Mouse (Mus musculus): ENCODE results near the gene Igf2bp1. TPM values are rescaled to one million over a fixed set of nuclear protein-coding genes. Genes with fewer than 3 reads are reported as not detected.

Igf2bp1 gene
- polyA plus RNA-seq, 1 experiment: 33.4 TPM

GRCm38 (mm10) chr11:95990431-95990830, 15.3 kb downstream of the Igf2bp1 start:
- TF ChIP-seq GATA1 (IDR thresholded peaks at IDR 0.05; ENCODE audit: low read length): no peak

- no peak for TF ChIP-seq GATA1 (IDR thresholded peaks at IDR 0.05; ENCODE audit: low read length)
Measured at GRCm38 (mm10) chr11:95989864-95990263, 15.9 kb downstream of the Igf2bp1 start.

- TF ChIP-seq GATA1 (IDR thresholded peaks at IDR 0.05; ENCODE audit: low read length): no peak
Measured at GRCm38 (mm10) chr11:95988533-95988932, 17.2 kb downstream of the Igf2bp1 start.

GRCm38 (mm10) chr11:95987854-95988447, 17.8 kb downstream of the Igf2bp1 start:
- TF ChIP-seq GATA1 (IDR thresholded peaks at IDR 0.05; ENCODE audit: low read length): no peak

- TF ChIP-seq GATA1 (IDR thresholded peaks at IDR 0.05; ENCODE audit: low read length): no peak
Measured at GRCm38 (mm10) chr11:95982475-95982874, 23.3 kb downstream of the Igf2bp1 start.

- TF ChIP-seq GATA1 (IDR thresholded peaks at IDR 0.05; ENCODE audit: low read length): no peak
Measured at GRCm38 (mm10) chr11:95981804-95982203, 23.9 kb downstream of the Igf2bp1 start.

- no peak for TF ChIP-seq GATA1 (IDR thresholded peaks at IDR 0.05; ENCODE audit: low read length)
Measured at GRCm38 (mm10) chr11:95980762-95981418, 24.9 kb downstream of the Igf2bp1 start.

- TF ChIP-seq GATA1 (IDR thresholded peaks at IDR 0.05; ENCODE audit: low read length): no peak
Measured at GRCm38 (mm10) chr11:95978487-95978886, 27.3 kb downstream of the Igf2bp1 start.

- TF ChIP-seq GATA1 (IDR thresholded peaks at IDR 0.05; ENCODE audit: low read length): no peak
Measured at GRCm38 (mm10) chr11:95976290-95976689, 29.4 kb downstream of the Igf2bp1 start.

- no peak for TF ChIP-seq GATA1 (IDR thresholded peaks at IDR 0.05; ENCODE audit: low read length)
Measured at GRCm38 (mm10) chr11:95975694-95976093, 30.0 kb downstream of the Igf2bp1 start.

GRCm38 (mm10) chr11:95973187-95973586, 32.6 kb downstream of the Igf2bp1 start:
- TF ChIP-seq GATA1 (IDR thresholded peaks at IDR 0.05; ENCODE audit: low read length): no peak

GRCm38 (mm10) chr11:95963304-95963703, 42.4 kb downstream of the Igf2bp1 start:
- TF ChIP-seq GATA1 (IDR thresholded peaks at IDR 0.05; ENCODE audit: low read length): no peak

- no peak for TF ChIP-seq GATA1 (IDR thresholded peaks at IDR 0.05; ENCODE audit: low read length)
Measured at GRCm38 (mm10) chr11:95959152-95959551, 46.6 kb downstream of the Igf2bp1 start.

- TF ChIP-seq GATA1 (IDR thresholded peaks at IDR 0.05; ENCODE audit: low read length): no peak
Measured at GRCm38 (mm10) chr11:95958251-95958650, 47.5 kb downstream of the Igf2bp1 start.

- no peak for TF ChIP-seq GATA1 (IDR thresholded peaks at IDR 0.05; ENCODE audit: low read length)
Measured at GRCm38 (mm10) chr11:95957407-95957806, 48.3 kb downstream of the Igf2bp1 start.

- no peak for TF ChIP-seq GATA1 (IDR thresholded peaks at IDR 0.05; ENCODE audit: low read length)
Measured at GRCm38 (mm10) chr11:95953313-95953712, 52.4 kb downstream of the Igf2bp1 start.

GRCm38 (mm10) chr11:95945838-95946472, 59.8 kb downstream of the Igf2bp1 start:
- no peak for TF ChIP-seq GATA1 (IDR thresholded peaks at IDR 0.05; ENCODE audit: low read length)

Measured in G1E-ER4 (cell line).